Mouse (Mus musculus): ENCODE measurements around the gene Phf21b.

GRCm38 (mm10) chr15:84743347-84743746 lies 112.5 kb downstream of the Phf21b start:
- TF ChIP-seq CTCF (IDR thresholded peaks at IDR 0.05; ENCODE audit: extremely low read depth, insufficient read length, insufficient replicate concordance, low read depth, low read length) (no peak), POLR2A (IDR thresholded peaks at IDR 0.05; ENCODE audit: low read depth, low read length) (no peak)

Data from small intestine, adult 2 months (tissue).